ENCODE assay signal across 9 mouse cellular contexts in genomic region chr1:179237989-179238388, GRCm38 (mm10).
DNase-seq lines count a peak whose midpoint lies in the region; ATAC-seq and TF ChIP-seq lines count a peak whose summit lies in the region.
"Had no signal": no experiment of that assay in that cellular context is flagged by ENCODE, and none has a peak within 500 bp of the region (broad histone marks: within the 10 kb centered on the region; RNA-seq: fewer than 3 reads in every experiment).

No protein-coding gene starts in this region.

- no peaks in the 10 kb centered on the region for H3K4me1 ChIP-seq in lung, embryonic 14.5 days (ENCODE audit: insufficient read depth)
- H3K4me1 ChIP-seq in forebrain, embryonic 11.5 days (replicated peaks; ENCODE audit: control insufficient read depth, insufficient read depth, low read length), result no peaks in the 10 kb centered on the region
- H3K4me1 ChIP-seq in heart, embryonic 11.5 days (ENCODE audit: control insufficient read depth, insufficient read depth, low read length), result no peaks in the 10 kb centered on the region
- H3K4me1 ChIP-seq: megakaryocyte, embryonic 14.5 days had no signal

- H3K27me3 ChIP-seq in lung, embryonic 14.5 days (ENCODE audit: insufficient read depth, low read length), result no peaks in the 10 kb centered on the region
- no peaks in the 10 kb centered on the region for H3K27me3 ChIP-seq in forebrain, embryonic 11.5 days (ENCODE audit: control insufficient read depth, insufficient read depth, low read length)
- H3K27me3 ChIP-seq in heart, embryonic 11.5 days (ENCODE audit: control insufficient read depth, insufficient read depth, low read length), result no peaks in the 10 kb centered on the region
- H3K27me3 ChIP-seq: megakaryocyte, embryonic 14.5 days had no signal

- no peak overlapping the region for H3K27ac ChIP-seq in lung, embryonic 14.5 days (ENCODE audit: low read depth)
- H3K27ac ChIP-seq in forebrain, embryonic 11.5 days (ENCODE audit: low read depth, low read length), result no peak overlapping the region
- no peak overlapping the region for H3K27ac ChIP-seq in heart, embryonic 11.5 days (ENCODE audit: low read depth, low read length)

- no peak overlapping the region for H3K4me2 ChIP-seq in lung, embryonic 14.5 days
- no peak overlapping the region for H3K4me2 ChIP-seq in forebrain, embryonic 11.5 days (ENCODE audit: low read depth, low read length, severe bottlenecking)
- H3K4me2 ChIP-seq in heart, embryonic 11.5 days, result no peak overlapping the region

- H3K36me3 ChIP-seq in lung, embryonic 14.5 days (ENCODE audit: insufficient read depth), result no peaks in the 10 kb centered on the region
- no peaks in the 10 kb centered on the region for H3K36me3 ChIP-seq in forebrain, embryonic 11.5 days (ENCODE audit: control insufficient read depth, insufficient read depth, low read length)
- no peaks in the 10 kb centered on the region for H3K36me3 ChIP-seq in heart, embryonic 11.5 days (ENCODE audit: control insufficient read depth, insufficient read depth, low read length)

- no peaks in the 10 kb centered on the region for H3K9me3 ChIP-seq in lung, embryonic 14.5 days (ENCODE audit: low read depth, low read length)
- H3K9me3 ChIP-seq in forebrain, embryonic 11.5 days (ENCODE audit: control insufficient read depth, low read length), result no peaks in the 10 kb centered on the region
- H3K9me3 ChIP-seq in heart, embryonic 11.5 days (replicated peaks; ENCODE audit: control insufficient read depth, low read length), result no peaks in the 10 kb centered on the region

- 59% methylated on average over 7 of the region's 7 CpGs for WGBS in lung, embryonic 14.5 days
- 37% methylated on average over 7 of the region's 7 CpGs for WGBS in forebrain, embryonic 11.5 days
- WGBS in heart, embryonic 11.5 days (ENCODE audit: insufficient replicate concordance), result 52% methylated on average over 7 of the region's 7 CpGs

- peak; percentile 48 to 58 for DNase-seq in cerebellum, postnatal 14 days
- DNase-seq in lung, embryonic 14.5 days, result peak; percentile 59
- no peak for DNase-seq in lung, adult 18-20 months
- peak; percentile 35 to 57 for DNase-seq in adrenal gland, postnatal 36 days
- DNase-seq in forebrain, embryonic 11.5 days (ENCODE audit: low spot score), result no peak

- H3K4me3 ChIP-seq in lung, embryonic 14.5 days (ENCODE audit: low read depth, low read length), result no peak overlapping the region
- H3K4me3 ChIP-seq in forebrain, embryonic 11.5 days (ENCODE audit: low read depth, low read length), result no peak overlapping the region
- H3K4me3 ChIP-seq in heart, embryonic 11.5 days (ENCODE audit: low read depth, low read length), result no peak overlapping the region

- peak; percentile 42 for TF ChIP-seq CTCF in lung, embryonic 14.5 days (IDR thresholded peaks at IDR 0.05; ENCODE audit: low read depth)

- ATAC-seq in cerebellum, adult (ENCODE audit: insufficient number of reproducible peaks, low FRiP score, low TSS enrichment), result no peak
- no peak for ATAC-seq in lung, embryonic 14.5 days (ENCODE audit: insufficient read depth)
- 0 out of 2 replicates have a peak, but pooled peaks have one; percentile 52 for ATAC-seq in megakaryocyte, adult 5-6 weeks (ENCODE audit: poor library complexity, severe bottlenecking)
- no peak for ATAC-seq in forebrain, embryonic 11.5 days (replicated peaks; ENCODE audit: low FRiP score)
- ATAC-seq in heart, embryonic 11.5 days (replicated peaks; ENCODE audit: insufficient number of reproducible peaks, low FRiP score, low TSS enrichment), result no peak

- no peak overlapping the region for H3K9ac ChIP-seq in lung, embryonic 14.5 days
- no peak overlapping the region for H3K9ac ChIP-seq in forebrain, embryonic 11.5 days (ENCODE audit: low read length)
- no peak overlapping the region for H3K9ac ChIP-seq in heart, embryonic 11.5 days (ENCODE audit: low read depth, low read length)

Comparison
In these comparisons a context has a peak if more than half of its experiments do, and no peak if none do; other contexts are left out.
1. DNase-seq: peak in cerebellum, postnatal 14 days (2 of 2), lung, embryonic 14.5 days (single experiment) and adrenal gland, postnatal 36 days (2 of 2); none in lung, adult 18-20 months (0 of 2) and forebrain, embryonic 11.5 days (single experiment).